Mouse (Mus musculus) neural tube, embryonic 14.5 days (tissue): ENCODE measurements around the gene Ubqln4. TPM values are rescaled to one million over a fixed set of nuclear protein-coding genes. Genes with fewer than 3 reads are reported as not detected.

ENCODE experiments used
- ATAC-seq: fragments of 200-750 bp; cut with Nextera tagmentation; 2 replicates; pipeline ENCODE4 v1.8.0; 2017; ENCODE audit warnings: low read depth, mild to moderate bottlenecking, moderate TSS enrichment, moderate library complexity
- H3K27ac ChIP-seq: fragments of 300-500 bp; sonication (generic); 2 replicates; pipeline ENCODE4 v1.5.1; 2014; ENCODE audit warnings: low read depth, mild to moderate bottlenecking, control low read depth, low read length, moderate library complexity, mixed read lengths
- H3K27me3 ChIP-seq: fragments of 300-500 bp; sonication (generic); 2 replicates; pipeline ENCODE4 v1.6.1; 2014; ENCODE audit warnings: low read length; ENCODE audit not compliant: control insufficient read depth, insufficient read depth
- H3K36me3 ChIP-seq: fragments of 300-500 bp; sonication (generic); 2 replicates; pipeline ENCODE4 v1.6.1; 2014; ENCODE audit warnings: low read length, mixed read lengths; ENCODE audit not compliant: control insufficient read depth, insufficient read depth
- H3K4me1 ChIP-seq: fragments of 300-500 bp; sonication (generic); 2 replicates; pipeline ENCODE4 v1.6.1; 2014; ENCODE audit warnings: low read length; ENCODE audit not compliant: control insufficient read depth, insufficient read depth
- H3K4me2 ChIP-seq: fragments of 300-500 bp; sonication (generic); 2 replicates; pipeline ENCODE4 v1.6.1; 2014; ENCODE audit warnings: mild to moderate bottlenecking, low read depth, low read length, control low read depth
- H3K4me3 ChIP-seq: fragments of 300-500 bp; sonication (generic); 2 replicates; pipeline ENCODE4 v1.5.1; 2014; ENCODE audit warnings: low read depth, low read length, control low read depth, mixed read lengths
- H3K9ac ChIP-seq: fragments of 300-500 bp; sonication (generic); replicated peaks from 2 replicates; pipeline ENCODE4 v1.6.1; 2014; ENCODE audit warnings: low read depth, mild to moderate bottlenecking, control low read depth, low read length, mixed read lengths
- H3K9me3 ChIP-seq: fragments of 300-500 bp; sonication (generic); 2 replicates; pipeline ENCODE4 v1.6.1; 2016; ENCODE audit warnings: low read length; ENCODE audit not compliant: control insufficient read depth
- WGBS: fragments of 180-500 bp; shearing (Covaris S2); extraction: QIAGEN DNeasy Blood & Tissue Kit; methylation state at CpG from one replicate; pipeline ENCODE4 v1.1.7; 2014; 5-methylcytosine and 5-hydroxymethylcytosine counted together
- polyA plus RNA-seq: library from polyadenylated mRNA; unstranded; fragments of >200 nt; fragmentation: Nextera tagmentation; extraction: Ambion mirVana; gene quantifications from 2 replicates; pipeline ENCODE4 v1.2.1, GENCODE M21; 2014

The Ubqln4 gene
- polyA plus RNA-seq, 1 experiment from 2014 or later = 44.1 TPM

DNA sequence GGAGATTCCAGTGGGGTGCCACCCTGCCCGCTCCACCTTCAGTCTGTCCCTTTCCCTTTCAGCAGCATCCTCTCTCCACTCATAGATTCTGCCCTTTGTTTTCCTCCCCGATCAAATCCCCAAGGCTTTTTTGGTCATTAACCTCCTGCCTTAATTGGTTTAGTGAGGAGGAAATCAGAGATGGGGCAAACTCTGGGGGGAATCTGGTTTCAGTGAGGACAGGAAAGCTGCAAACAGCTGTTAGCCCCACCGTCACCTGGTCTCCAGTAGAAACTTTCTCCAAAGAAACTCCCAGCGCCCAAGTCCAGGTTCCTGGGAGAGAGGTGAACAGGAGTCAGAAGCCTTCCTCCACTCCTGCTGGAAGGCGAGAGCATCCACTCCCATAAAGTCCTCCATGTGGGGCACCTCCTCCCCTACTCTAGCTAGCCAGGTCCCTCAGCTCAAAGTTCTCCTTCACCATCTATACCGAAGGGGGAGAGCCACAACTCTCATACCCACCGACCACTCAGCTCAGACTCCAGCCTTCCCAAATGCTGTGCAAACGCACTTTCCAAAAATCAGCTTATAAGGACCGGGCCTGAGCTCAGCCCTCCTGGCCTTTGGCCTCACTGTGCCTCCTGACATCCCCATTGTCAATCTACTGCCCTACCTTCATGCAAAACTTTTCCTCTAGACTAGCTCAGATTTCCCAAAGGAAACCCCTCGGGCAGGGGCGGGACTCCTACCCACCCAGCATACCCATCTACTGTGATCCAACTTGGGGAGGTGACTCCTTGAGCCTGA, 23.3 kb upstream of the Ubqln4 start:
- peak overlapping the region; percentile 77 for H3K4me2 ChIP-seq
- H3K4me1 ChIP-seq = peaks cover 46% of the 10 kb centered on the region
- no peaks in the 10 kb centered on the region for H3K9me3 ChIP-seq
- WGBS = 7% methylated on average over 11 of the region's 11 CpGs
- peak overlapping the region; percentile 99 for H3K9ac ChIP-seq
- peak overlapping the region; percentile 98 for H3K27ac ChIP-seq
- H3K36me3 ChIP-seq = no peaks in the 10 kb centered on the region
- no peak for ATAC-seq
- no peaks in the 10 kb centered on the region for H3K27me3 ChIP-seq
- peak overlapping the region; percentile 96 for H3K4me3 ChIP-seq

DNA sequence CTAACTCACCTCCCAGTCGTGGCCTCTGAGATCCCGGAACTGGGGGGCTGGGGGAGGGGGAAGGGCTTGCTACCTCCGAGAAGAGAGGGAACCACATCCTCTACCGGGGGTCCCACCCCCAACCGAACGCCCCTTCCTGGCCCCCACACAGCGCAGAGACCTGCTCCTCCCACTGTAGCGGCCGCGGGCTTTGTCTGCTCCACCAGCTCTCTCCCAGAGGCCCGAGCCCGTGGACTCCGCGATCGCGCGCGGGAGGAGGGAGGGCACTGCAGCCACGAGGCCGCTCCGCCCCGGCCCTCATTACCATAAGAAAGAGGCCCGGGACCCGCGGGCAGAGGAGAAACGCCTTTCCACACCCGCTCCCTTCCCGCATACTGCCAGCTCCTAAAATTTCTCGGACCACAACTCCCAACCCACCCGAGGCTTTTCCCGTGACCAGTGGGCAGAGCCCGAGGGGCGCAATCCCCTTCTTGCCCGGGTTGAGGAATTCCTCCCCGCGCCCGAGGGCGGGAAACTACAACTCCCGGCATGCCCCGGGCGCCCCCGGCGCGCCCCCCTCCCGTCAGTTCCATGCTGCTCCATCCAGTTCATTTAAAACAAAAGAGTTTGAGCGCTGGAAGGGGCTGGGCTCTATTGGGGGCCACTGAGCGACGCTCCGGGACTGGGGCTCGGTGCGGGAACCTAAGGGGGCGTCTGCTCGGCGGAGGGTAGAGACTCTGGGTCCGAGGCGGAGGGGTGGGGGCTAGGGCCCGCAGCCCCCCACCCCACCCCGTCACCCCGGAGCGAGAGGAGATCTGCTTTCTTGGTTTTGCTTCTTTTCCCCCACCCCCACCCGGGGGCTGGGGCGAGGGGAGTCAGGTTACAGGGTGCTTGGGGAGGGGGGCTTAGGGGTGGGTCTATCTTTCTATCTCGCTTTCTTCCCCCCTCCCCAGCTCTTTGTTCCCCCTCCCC, 21.9 kb upstream of the Ubqln4 start:
- Histone ChIP-seq H3K9ac (peak overlapping the region; percentile 99), H3K4me1 (peaks cover 56% of the 10 kb centered on the region), H3K4me3 (peak overlapping the region; percentile 96), H3K27ac (peak overlapping the region; percentile 98), H3K4me2 (peak overlapping the region; percentile 77), H3K9me3 (no peaks in the 10 kb centered on the region), H3K36me3 (peaks cover 9% of the 10 kb centered on the region), H3K27me3 (no peaks in the 10 kb centered on the region)
- peak; percentile 78 for ATAC-seq
- WGBS = under 1% methylated on average over 58 of the region's 63 CpGs

DNA sequence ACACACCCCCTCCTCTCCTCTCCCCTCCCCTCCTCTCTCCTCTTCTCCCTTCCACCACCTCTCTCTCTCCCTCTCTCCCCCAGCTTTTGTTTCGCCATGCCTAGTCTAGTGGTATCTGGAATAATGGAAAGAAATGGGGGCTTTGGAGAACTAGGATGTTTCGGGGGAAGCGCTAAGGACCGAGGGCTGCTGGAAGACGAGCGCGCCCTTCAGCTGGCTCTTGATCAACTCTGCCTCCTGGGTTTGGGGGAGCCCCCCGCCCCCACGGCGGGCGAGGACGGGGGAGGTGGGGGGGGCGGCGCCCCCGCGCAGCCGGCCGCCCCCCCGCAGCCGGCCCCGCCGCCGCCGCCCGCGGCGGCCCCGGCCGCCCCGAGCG, 21.3 kb upstream of the Ubqln4 start, which contains the start of gene Mex3a:
Mex3a (plus strand) TSS at position 97 of the 376 bp plus-strand sequence.
- Histone ChIP-seq H3K27ac (peak within 1 kb of the TSS; percentile 98), H3K4me1 (peaks cover 60% of the 10 kb centered on the region), H3K9ac (peak within 1 kb of the TSS; percentile 99), H3K4me2 (peak within 1 kb of the TSS; percentile 77), H3K27me3 (no peaks in the 10 kb centered on the region), H3K36me3 (peaks cover 16% of the 10 kb centered on the region), H3K9me3 (no peaks in the 10 kb centered on the region), H3K4me3 (peak within 1 kb of the TSS; percentile 96)
- WGBS = 0% methylated on average over 9 of the region's 31 CpGs
- ATAC-seq = no peak

DNA sequence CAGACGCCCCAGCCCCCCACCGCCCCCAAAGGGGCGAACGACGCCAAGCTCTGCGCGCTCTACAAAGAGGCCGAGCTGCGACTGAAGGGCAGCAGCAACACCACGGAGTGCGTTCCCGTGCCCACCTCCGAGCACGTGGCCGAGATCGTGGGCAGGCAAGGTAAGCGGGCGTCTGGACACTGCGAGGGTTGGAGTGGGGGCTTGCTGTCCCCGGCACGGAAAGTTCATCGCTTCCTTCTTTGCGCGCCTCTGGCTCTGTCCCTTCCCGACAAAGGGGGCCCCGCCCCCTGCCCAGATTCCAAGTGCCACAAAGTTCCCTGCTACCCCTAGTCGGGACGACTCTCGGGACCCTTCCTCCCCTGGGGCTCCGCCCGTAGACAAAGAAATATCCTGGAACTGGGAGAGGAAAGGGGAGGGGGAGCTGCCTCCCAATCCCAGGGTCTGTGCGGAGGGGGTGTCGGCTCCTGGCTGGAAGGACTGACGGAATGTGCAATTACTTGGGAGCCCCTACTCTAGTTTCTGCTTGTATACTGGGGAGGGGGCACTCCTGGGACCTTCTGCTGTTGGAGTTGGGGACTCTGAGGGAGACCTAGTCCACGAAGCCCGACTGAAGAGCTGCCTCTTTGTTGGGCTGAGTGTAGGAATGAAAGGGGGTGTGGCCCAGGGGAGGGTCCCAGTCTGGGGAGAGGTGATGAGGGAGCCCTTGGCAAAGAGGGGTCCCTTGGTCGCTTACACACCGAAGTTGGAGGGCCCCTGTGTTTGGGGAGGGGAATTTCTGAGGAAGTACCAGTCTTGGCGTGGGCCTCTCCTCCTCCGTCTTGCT, 20.7 kb upstream of the Ubqln4 start:
- Histone ChIP-seq H3K9ac (peak overlapping the region; percentile 99), H3K9me3 (no peaks in the 10 kb centered on the region), H3K27ac (peak overlapping the region; percentile 98), H3K4me2 (peak overlapping the region; percentile 77), H3K27me3 (no peaks in the 10 kb centered on the region), H3K4me1 (peaks cover 60% of the 10 kb centered on the region), H3K4me3 (peak overlapping the region; percentile 96), H3K36me3 (peaks cover 22% of the 10 kb centered on the region)
- under 1% methylated on average over 33 of the region's 40 CpGs for WGBS
- peak; percentile 26 for ATAC-seq

DNA sequence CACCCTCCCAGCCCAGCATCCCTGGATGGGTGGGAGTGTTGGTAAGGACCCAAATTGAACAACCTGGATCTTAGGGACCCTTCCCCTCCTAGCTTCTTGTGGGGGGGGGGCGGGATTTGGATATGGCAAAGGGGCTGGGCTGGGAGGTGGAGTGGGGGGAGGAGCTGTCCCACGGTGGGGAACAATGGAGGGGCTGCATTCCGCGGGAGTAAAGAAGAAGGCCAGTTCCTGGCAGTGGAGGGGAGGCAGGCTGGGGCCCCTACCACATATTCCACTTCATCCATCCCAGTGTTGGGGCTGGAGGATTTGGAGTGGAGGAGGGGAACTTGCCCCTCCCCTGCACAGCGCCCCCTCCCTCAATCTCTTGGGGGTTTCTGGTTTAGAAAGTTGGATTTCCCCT, 19.9 kb upstream of the Ubqln4 start:
- H3K4me3 ChIP-seq = peak overlapping the region; percentile 96
- WGBS = 3% methylated on average over 5 of the region's 5 CpGs
- no peaks in the 10 kb centered on the region for H3K9me3 ChIP-seq
- H3K36me3 ChIP-seq = peaks cover 30% of the 10 kb centered on the region
- peaks cover 62% of the 10 kb centered on the region for H3K4me1 ChIP-seq
- H3K4me2 ChIP-seq = peak overlapping the region; percentile 77
- no peaks in the 10 kb centered on the region for H3K27me3 ChIP-seq
- peak overlapping the region; percentile 99 for H3K9ac ChIP-seq
- peak overlapping the region; percentile 98 for H3K27ac ChIP-seq
- peak; percentile 0; the same call in 1 of the 2 replicates for ATAC-seq

DNA sequence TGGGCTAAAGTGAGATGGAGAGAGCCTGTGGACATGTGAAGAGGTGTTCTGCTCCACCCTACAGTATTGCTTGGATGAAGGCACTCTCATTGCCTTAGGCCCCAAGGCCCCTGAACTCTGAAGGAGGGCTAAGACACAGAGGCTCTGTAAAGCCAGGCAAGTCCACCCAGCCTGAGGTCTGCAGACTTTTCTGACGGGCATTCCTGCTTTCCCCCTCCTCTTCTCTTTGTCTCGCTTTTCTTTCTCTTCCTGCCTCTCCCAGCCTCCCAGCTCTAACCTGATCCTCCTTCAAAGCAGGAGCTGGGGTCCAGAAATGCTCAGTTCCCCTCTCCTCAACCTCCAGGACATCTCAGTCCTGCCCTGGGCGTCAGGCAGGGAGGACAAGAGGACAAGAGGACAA, 18.6 kb upstream of the Ubqln4 start:
- ATAC-seq = no peak
- Histone ChIP-seq H3K4me3 (peak overlapping the region; percentile 96), H3K27me3 (no peaks in the 10 kb centered on the region), H3K27ac (no peak overlapping the region), H3K9ac (peak overlapping the region; percentile 99), H3K9me3 (no peaks in the 10 kb centered on the region), H3K4me1 (peaks cover 55% of the 10 kb centered on the region), H3K4me2 (peak overlapping the region; percentile 77), H3K36me3 (peaks cover 37% of the 10 kb centered on the region)
- 15% methylated on average over 3 of the region's 3 CpGs for WGBS

DNA sequence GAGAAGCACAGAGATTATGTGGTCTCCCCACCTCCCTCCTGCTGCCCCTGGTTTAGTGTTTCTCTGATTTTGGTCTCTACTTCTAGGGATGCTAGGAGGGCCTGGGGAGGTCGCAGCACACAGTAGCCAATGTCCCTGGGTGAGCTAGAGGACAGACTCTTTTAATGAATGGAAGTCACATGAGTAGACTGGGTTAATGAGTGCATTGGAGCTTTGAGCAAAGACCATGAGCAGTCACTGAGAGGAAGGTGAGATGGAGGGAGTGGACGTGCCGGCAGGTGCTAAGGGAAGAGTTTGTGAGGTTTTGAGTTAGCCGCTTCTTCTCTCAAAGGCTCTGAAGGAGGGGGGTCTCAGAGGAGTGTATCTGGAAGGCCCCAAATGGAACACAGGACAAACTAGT, 18.0 kb upstream of the Ubqln4 start:
- H3K4me3 ChIP-seq = peak overlapping the region; percentile 96
- no peak overlapping the region for H3K27ac ChIP-seq
- H3K9me3 ChIP-seq = no peaks in the 10 kb centered on the region
- H3K27me3 ChIP-seq = no peaks in the 10 kb centered on the region
- 44% methylated on average over 4 of the region's 4 CpGs for WGBS
- peaks cover 39% of the 10 kb centered on the region for H3K36me3 ChIP-seq
- peak overlapping the region; percentile 99 for H3K9ac ChIP-seq
- H3K4me1 ChIP-seq = peaks cover 50% of the 10 kb centered on the region
- peak overlapping the region; percentile 77 for H3K4me2 ChIP-seq
- no peak for ATAC-seq

DNA sequence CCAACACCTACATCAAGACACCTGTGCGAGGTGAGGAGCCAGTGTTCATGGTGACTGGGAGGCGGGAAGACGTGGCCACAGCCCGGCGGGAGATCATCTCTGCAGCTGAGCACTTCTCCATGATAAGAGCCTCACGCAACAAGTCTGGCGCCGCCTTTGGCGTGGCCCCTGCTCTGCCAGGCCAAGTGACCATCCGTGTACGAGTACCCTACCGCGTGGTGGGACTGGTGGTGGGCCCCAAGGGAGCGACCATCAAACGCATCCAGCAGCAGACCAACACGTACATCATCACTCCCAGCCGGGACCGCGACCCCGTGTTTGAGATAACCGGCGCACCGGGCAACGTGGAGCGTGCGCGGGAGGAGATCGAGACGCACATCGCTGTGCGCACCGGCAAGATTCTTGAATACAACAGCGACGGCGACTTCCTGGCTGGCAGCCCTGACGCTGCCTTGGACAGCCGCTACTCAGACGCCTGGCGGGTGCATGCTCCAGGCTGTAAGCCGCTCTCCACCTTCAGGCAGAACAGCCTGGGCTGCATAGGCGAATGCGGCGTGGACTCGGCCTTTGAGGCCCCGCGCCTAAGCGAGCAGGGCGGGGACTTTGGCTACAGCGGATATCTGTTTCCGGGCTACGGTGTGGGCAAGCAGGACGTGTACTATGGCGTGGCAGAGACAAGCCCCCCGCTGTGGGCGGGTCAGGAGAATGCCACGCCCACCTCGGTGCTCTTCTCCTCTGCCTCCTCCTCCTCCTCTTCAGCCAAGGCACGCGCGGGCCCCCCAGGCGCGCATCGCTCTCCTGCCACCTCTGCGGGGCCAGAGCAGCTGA, 17.2 kb upstream of the Ubqln4 start:
- no peak for ATAC-seq
- peaks cover 43% of the 10 kb centered on the region for H3K36me3 ChIP-seq
- H3K4me1 ChIP-seq = peaks cover 48% of the 10 kb centered on the region
- WGBS = 8% methylated on average over 60 of the region's 64 CpGs
- peak overlapping the region; percentile 77 for H3K4me2 ChIP-seq
- H3K27ac ChIP-seq = no peak overlapping the region
- H3K9me3 ChIP-seq = no peaks in the 10 kb centered on the region
- H3K27me3 ChIP-seq = no peaks in the 10 kb centered on the region
- H3K9ac ChIP-seq = peak overlapping the region; percentile 39; the same call in 1 of the 2 replicates
- peak overlapping the region; percentile 96 for H3K4me3 ChIP-seq
